Mouse (Mus musculus): ENCODE measurements around the gene Mlip.
"Not testable (repeated sequence)": the region's sequence is repeated elsewhere in the genome, so short reads cannot be mapped to it uniquely, and the experiment has no call there.

The Mlip gene

GRCm38 (mm10) chr9:77175870-77176269, 176.9 kb downstream of the Mlip start:
- no peak for DNase-seq

DNA sequence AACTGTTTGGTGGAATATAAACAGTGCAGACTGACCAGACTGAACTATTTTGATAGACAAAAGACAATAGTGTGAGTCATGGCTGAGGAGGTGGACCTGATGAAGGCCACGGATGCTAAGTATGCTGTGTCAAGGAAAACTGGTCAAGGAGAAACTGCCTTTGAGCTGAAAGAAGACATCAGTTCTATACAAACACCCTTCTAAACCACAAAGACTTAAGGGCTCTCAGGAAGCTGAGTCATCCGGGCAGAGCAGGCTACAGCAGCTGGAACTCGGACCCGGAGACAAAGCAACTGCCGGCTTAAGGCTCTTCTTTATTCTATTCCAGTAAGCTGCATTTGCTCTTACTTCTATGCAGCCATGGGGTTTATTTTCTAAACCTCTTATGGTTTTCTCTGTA, 180.7 kb downstream of the Mlip start:
- DNase-seq = no peak

DNA sequence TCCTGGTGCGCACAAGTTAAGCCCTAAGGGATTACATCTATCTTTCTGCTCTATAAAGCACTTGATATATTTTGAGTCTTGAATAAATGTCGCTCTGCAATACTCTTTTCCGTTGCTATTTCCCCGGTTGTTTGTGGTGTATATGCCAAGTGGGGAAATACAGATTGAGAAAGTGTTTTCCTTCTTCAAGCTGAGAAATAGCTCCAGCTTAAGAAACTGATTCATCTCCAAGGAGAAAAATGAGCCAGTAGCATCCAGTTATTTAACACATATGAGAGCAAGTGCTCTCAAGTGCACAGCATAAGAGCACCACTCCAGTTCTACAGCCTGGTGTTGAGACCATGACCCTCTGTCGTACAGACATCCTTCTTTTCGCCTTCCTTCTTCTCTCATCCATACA, 186.9 kb downstream of the Mlip start:
- DNase-seq = no peak

- DNase-seq = no peak
Observed at GRCm38 (mm10) chr9:77161764-77162163, 191.0 kb downstream of the Mlip start.

- DNase-seq = no peak
Observed at GRCm38 (mm10) chr9:77160277-77160926, 192.4 kb downstream of the Mlip start.

GRCm38 (mm10) chr9:77148518-77149257, 204.1 kb downstream of the Mlip start:
- DNase-seq = no peak

DNA sequence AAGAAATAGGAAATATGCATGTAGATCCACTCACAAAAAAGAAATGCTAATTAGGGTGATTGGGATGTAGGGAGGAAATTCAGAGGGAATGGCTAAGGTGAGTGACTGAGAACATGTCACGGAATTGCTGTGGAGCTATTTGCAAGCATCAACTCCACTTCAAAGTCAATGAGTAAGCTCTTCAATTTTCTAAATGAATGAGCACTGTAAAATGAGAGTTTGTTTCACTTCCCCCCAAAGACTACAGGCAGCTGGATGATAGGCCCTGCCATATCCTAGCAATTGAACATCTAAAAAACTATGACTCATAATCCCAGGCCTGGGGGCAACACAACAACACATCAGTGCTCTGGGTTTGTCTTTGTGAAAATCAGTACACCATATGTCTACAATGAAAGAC, 233.0 kb downstream of the Mlip start:
- no peak for DNase-seq

GRCm38 (mm10) chr9:77096886-77097285, 255.9 kb downstream of the Mlip start:
- no peak for DNase-seq

DNA sequence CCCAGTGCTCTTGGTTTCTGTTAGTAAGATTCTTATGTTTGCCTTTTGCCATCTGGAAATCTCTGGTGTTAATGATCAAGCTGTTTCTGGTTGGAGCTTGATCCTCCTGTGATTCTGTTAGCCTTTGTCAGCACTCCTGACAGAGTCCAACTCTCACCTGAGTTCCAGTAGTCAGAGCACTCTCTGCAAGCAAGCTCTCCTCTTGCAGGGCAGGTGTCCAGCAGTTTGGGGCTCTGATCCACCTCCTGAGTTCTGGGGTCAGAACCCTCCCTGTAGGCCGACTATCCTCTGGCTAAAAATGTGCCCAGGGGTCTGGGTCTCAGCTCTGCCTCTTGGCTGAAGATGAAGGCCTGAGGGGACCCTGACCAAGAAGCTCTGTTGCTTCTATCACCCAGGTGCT, 269.5 kb downstream of the Mlip start:
- not testable (repeated sequence) for DNase-seq

DNA sequence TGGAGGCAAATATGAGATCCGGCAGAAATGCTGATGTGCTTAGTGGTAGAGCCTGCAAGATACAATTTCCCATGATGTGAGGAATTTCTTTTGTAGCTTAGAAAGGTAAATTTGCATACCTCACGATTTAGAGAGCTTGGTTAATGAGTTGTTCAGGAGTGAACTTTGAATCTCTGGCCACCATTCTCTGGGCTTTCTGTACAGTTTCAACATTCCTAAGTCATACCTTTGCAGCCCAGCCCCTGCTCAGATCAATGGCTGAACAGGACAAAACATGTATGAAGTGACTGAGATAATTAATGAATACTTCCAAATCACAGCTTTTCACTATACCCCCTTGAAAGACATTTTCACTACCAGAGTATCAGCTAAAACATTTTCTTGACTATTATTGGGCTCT, 281.1 kb downstream of the Mlip start:
- DNase-seq = no peak

DNA sequence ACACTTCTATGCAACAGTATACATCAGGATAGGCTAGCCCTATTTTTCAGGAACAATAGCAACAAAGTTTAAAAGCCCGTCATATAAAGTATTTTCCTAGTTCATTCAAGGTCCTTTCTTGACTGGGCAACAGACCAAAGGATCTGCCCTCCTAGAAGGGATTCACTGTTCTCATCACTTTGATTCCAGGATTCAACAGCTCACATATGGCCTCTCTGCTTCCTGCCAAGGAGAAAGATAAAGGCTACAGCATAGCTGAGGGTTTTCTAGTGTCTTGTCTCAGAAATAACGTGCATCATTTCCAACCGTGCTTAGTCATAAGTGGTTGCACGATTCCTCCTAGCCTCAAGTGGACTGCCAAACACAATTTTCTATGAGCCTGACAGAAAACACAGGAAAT, 296.2 kb downstream of the Mlip start:
- no peak for DNase-seq

DNA sequence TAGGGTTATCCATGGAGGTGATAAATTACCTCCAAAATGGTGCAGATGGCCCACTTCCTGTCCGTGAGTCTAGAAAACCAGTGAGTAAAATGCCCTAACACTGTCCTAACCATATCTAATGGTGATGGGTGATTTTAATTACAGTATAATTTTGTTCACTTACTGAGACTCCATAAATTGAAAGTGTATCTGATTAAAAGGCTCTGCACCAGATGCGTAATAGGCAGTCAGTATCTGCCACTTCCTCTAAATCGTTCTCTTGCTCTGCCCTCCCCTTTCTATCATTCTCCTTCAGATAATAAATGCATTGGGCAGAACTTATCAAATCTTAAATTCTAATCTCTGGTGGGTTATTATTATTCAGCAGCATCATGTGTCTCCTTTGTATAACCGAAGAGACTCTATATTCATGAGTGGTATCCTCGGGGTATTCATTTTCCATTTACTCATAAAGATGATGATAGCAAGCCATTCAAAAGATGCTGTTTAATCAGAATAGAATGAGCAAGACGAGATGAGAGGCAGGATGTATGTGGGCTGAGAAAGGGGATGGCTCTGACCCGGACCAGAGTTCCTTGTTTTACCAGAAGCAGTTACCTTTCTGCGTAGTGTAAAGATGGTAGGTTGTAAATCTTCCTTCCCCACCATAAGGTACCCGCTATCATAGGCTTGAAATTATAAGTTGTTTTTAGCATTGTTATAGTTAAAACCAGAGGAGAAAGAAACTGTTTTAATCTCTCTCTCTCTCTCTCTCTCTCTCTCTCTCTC, 298.2 kb downstream of the Mlip start:
- DNase-seq = no peak

Measured in cerebellum, adult 11-12 months (tissue).